Mouse (Mus musculus): ENCODE measurements around the gene Numbl. TPM values are rescaled to one million over a fixed set of nuclear protein-coding genes. Genes with fewer than 3 reads are reported as not detected.
A peak's percentile ranks its signal among the peaks of the same experiment; 100 is the strongest.

The Numbl gene
- polyA plus RNA-seq, 1 experiment: 108 TPM

GRCm38 (mm10) chr7:27228281-27228821 lies 29.9 kb upstream of the Numbl start, which contains the start of gene Itpkc:
Itpkc (minus strand) TSS chr7:27228661.
- TF ChIP-seq CTCF (IDR thresholded peaks at IDR 0.05; ENCODE audit: extremely low read depth, insufficient read depth, low read length) (no peak), POLR2A (IDR thresholded peaks at IDR 0.05; ENCODE audit: extremely low read depth, insufficient read depth, low read length) (peak; percentile 93)
- Histone ChIP-seq H3K4me1 (ENCODE audit: control insufficient read depth, insufficient read depth, low read length) (peaks cover 9% of the 10 kb centered on the region), H3K4me3 (ENCODE audit: insufficient read depth, low read length) (peak within 1 kb of the TSS; percentile 41), H3K27ac (ENCODE audit: insufficient read depth, low read length) (peak within 1 kb of the TSS; percentile 63)

GRCm38 (mm10) chr7:27228865-27229264 lies 29.4 kb upstream of the Numbl start:
- Histone ChIP-seq H3K4me1 (ENCODE audit: control insufficient read depth, insufficient read depth, low read length) (peaks cover 11% of the 10 kb centered on the region), H3K27ac (ENCODE audit: insufficient read depth, low read length) (peak overlapping the region; percentile 55), H3K4me3 (ENCODE audit: insufficient read depth, low read length) (peak overlapping the region; percentile 41)
- no peak for TF ChIP-seq CTCF (IDR thresholded peaks at IDR 0.05; ENCODE audit: extremely low read depth, insufficient read depth, low read length)
- TF ChIP-seq POLR2A (IDR thresholded peaks at IDR 0.05; ENCODE audit: extremely low read depth, insufficient read depth, low read length): no peak

GRCm38 (mm10) chr7:27230781-27231180 lies 27.5 kb upstream of the Numbl start:
- TF ChIP-seq POLR2A (IDR thresholded peaks at IDR 0.05; ENCODE audit: extremely low read depth, insufficient read depth, low read length) (no peak), CTCF (IDR thresholded peaks at IDR 0.05; ENCODE audit: extremely low read depth, insufficient read depth, low read length) (no peak)
- Histone ChIP-seq H3K4me1 (ENCODE audit: control insufficient read depth, insufficient read depth, low read length) (peaks cover 3% of the 10 kb centered on the region), H3K4me3 (ENCODE audit: insufficient read depth, low read length) (no peak overlapping the region), H3K27ac (ENCODE audit: insufficient read depth, low read length) (no peak overlapping the region)

- H3K4me3 ChIP-seq (ENCODE audit: insufficient read depth, low read length): no peak overlapping the region
- peaks cover 2% of the 10 kb centered on the region; the same call in 1 of the 2 replicates for H3K4me1 ChIP-seq (ENCODE audit: control insufficient read depth, insufficient read depth, low read length)
- TF ChIP-seq CTCF (IDR thresholded peaks at IDR 0.05; ENCODE audit: extremely low read depth, insufficient read depth, low read length) (no peak), POLR2A (IDR thresholded peaks at IDR 0.05; ENCODE audit: extremely low read depth, insufficient read depth, low read length) (0 out of 2 replicates have a peak, but pooled peaks have one; percentile 21)
- H3K27ac ChIP-seq (ENCODE audit: insufficient read depth, low read length): peak overlapping the region; percentile 41
These were observed 26.4 kb upstream of the Numbl start for GRCm38 (mm10) chr7:27231693-27232331.

- no peak for TF ChIP-seq CTCF (IDR thresholded peaks at IDR 0.05; ENCODE audit: extremely low read depth, insufficient read depth, low read length)
- TF ChIP-seq POLR2A (IDR thresholded peaks at IDR 0.05; ENCODE audit: extremely low read depth, insufficient read depth, low read length): peak; percentile 66; the same call in 1 of the 2 replicates
- peak within 1 kb of the TSS; percentile 47 for H3K4me3 ChIP-seq (ENCODE audit: insufficient read depth, low read length)
- peaks cover 2% of the 10 kb centered on the region; the same call in 1 of the 2 replicates for H3K4me1 ChIP-seq (ENCODE audit: control insufficient read depth, insufficient read depth, low read length)
- peak within 1 kb of the TSS; percentile 58; the same call in 1 of the 2 replicates for H3K27ac ChIP-seq (ENCODE audit: insufficient read depth, low read length)
These were observed 25.4 kb upstream of the Numbl start, which contains the start of gene Coq8b for GRCm38 (mm10) chr7:27232781-27233281. Coq8b (plus strand) TSS chr7:27233023.

- H3K27ac ChIP-seq (ENCODE audit: insufficient read depth, low read length): no peak overlapping the region
- peaks cover 2% of the 10 kb centered on the region; the same call in 1 of the 2 replicates for H3K4me1 ChIP-seq (ENCODE audit: control insufficient read depth, insufficient read depth, low read length)
- peak overlapping the region; percentile 47 for H3K4me3 ChIP-seq (ENCODE audit: insufficient read depth, low read length)
- TF ChIP-seq POLR2A (IDR thresholded peaks at IDR 0.05; ENCODE audit: extremely low read depth, insufficient read depth, low read length): no peak
- TF ChIP-seq CTCF (IDR thresholded peaks at IDR 0.05; ENCODE audit: extremely low read depth, insufficient read depth, low read length): no peak
These were observed 24.9 kb upstream of the Numbl start for GRCm38 (mm10) chr7:27233300-27233699.

GRCm38 (mm10) chr7:27235726-27236125 lies 22.5 kb upstream of the Numbl start:
- no peak for TF ChIP-seq CTCF (IDR thresholded peaks at IDR 0.05; ENCODE audit: extremely low read depth, insufficient read depth, low read length)
- no peak for TF ChIP-seq POLR2A (IDR thresholded peaks at IDR 0.05; ENCODE audit: extremely low read depth, insufficient read depth, low read length)
- no peak overlapping the region for H3K4me3 ChIP-seq (ENCODE audit: insufficient read depth, low read length)
- H3K27ac ChIP-seq (ENCODE audit: insufficient read depth, low read length): no peak overlapping the region
- peaks cover 2% of the 10 kb centered on the region; the same call in 1 of the 2 replicates for H3K4me1 ChIP-seq (ENCODE audit: control insufficient read depth, insufficient read depth, low read length)

- H3K4me3 ChIP-seq (ENCODE audit: insufficient read depth, low read length): no peak overlapping the region
- no peak overlapping the region for H3K27ac ChIP-seq (ENCODE audit: insufficient read depth, low read length)
- H3K4me1 ChIP-seq (ENCODE audit: control insufficient read depth, insufficient read depth, low read length): peaks cover 2% of the 10 kb centered on the region; the same call in 1 of the 2 replicates
- TF ChIP-seq CTCF (IDR thresholded peaks at IDR 0.05; ENCODE audit: extremely low read depth, insufficient read depth, low read length) (no peak), POLR2A (IDR thresholded peaks at IDR 0.05; ENCODE audit: extremely low read depth, insufficient read depth, low read length) (no peak)
These were observed 20.7 kb upstream of the Numbl start for GRCm38 (mm10) chr7:27237527-27237926.

GRCm38 (mm10) chr7:27238568-27238967 lies 19.7 kb upstream of the Numbl start:
- Histone ChIP-seq H3K4me1 (ENCODE audit: control insufficient read depth, insufficient read depth, low read length) (peaks cover 2% of the 10 kb centered on the region; the same call in 1 of the 2 replicates), H3K4me3 (ENCODE audit: insufficient read depth, low read length) (no peak overlapping the region), H3K27ac (ENCODE audit: insufficient read depth, low read length) (no peak overlapping the region)
- TF ChIP-seq POLR2A (IDR thresholded peaks at IDR 0.05; ENCODE audit: extremely low read depth, insufficient read depth, low read length) (no peak), CTCF (IDR thresholded peaks at IDR 0.05; ENCODE audit: extremely low read depth, insufficient read depth, low read length) (no peak)
